Mouse (Mus musculus) granulocyte monocyte progenitor cell, adult 5-6 weeks (primary cell): Measurements from ENCODE around the gene Htr6. TPM values are rescaled to one million over a fixed set of nuclear protein-coding genes. Genes with fewer than 3 reads are reported as not detected.

Source experiments
- ATAC-seq: replicated peaks from 2 replicates; pipeline ENCODE4 v1.8.0; 2016; ENCODE audit warnings: mild to moderate bottlenecking, moderate TSS enrichment, inconsistent platforms; ENCODE audit not compliant: poor library complexity, severe bottlenecking
- total RNA-seq, 2 experiments: library from RNA; stranded (forward) in 1 of 2; stranded (reverse) in 1 of 2; fragments of 200-712, 200-1000 nt in 1 of 2; fragments of >200 nt in 1 of 2; fragmentation: Nextera tagmentation in 1 of 2; gene quantifications; 2 replicates each; pipeline ENCODE4 v1.2.3; 2014 to 2017

The Htr6 gene
- total RNA-seq, 2 experiments from 2014 or later = not detected

DNA sequence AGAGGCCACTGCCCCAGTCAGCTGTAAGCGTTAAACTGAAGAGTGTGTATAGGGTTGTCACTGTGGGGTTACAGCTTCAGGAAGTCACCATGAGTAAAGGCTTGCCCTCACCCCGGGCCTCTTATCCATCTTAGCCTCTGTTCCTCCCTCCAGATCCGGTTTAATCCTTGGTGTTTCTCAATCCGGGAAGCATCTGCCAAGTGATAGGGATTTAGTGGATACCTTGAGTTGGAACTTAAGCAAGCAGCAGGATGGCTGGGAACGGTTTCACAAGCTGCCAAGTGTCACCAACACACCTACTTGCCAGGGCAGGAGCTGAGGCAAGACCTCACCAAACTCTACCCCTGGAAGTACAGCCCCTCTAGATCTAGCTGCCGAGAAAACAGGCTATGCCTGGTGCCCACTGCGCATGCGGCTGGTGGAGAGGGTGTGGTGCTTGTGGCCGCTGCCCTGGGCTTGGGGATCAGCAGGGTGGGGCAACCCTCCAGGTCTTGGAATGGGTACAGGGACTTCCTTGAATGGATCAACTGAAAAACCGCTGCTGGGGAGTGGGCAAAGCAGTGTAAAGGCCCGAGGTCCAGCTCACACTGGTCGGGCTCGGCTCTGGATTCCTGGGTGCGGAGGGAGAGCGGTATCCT, 15.1 kb upstream of the Htr6 start:
- no peak for ATAC-seq

DNA sequence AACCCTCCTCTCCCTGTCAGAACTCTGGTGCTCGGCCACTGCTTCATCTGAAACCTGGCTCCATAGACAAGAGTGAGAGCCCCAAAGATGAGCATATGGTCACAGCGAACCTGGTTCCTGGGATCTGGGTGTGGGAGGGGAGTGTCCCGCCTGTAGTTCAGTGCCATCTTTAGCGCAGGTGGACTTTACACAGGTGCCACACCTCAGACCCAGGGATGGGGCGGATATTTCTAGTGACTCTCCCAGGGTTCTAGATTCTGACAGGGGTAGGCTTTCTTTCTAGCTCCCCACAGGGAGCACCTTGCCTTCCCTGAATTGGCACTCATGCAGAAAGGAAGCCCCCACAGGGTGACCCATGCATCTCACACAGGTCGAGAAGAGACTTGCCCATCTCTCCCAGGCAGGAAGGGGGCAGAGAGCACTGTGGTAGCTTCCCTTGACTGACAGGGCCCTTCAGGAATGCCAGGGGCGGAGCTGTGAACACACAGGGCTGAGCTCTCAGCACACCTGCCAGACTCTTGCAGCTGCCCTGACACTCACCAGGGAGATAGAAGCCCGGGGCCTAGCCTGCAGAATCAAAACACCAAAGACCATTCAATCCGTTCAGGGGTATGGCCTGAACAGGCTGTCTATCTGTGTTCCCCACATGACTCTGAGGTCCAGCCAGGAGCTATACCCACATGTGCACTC, 13.8 kb upstream of the Htr6 start:
- no peak for ATAC-seq

DNA sequence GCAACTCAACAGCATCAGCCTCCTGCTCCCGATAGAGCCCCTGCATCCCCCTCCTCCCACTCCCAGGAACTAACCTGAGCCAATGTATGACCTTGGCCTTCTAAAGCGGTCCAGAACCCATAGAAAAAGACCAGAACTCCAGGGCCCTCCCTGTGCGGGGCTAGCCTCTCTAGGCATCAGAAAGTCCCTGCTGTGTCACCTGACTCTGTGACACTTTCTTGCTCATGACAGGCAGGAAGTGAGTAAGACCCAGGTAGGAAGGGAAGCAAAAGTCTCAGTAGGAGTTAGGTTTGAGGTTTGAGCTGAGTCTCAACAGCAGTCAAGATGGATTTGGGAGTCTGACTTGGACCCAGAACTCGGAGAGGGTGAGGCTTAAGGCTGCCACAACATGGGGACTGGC, 11.6 kb upstream of the Htr6 start:
- no peak for ATAC-seq

DNA sequence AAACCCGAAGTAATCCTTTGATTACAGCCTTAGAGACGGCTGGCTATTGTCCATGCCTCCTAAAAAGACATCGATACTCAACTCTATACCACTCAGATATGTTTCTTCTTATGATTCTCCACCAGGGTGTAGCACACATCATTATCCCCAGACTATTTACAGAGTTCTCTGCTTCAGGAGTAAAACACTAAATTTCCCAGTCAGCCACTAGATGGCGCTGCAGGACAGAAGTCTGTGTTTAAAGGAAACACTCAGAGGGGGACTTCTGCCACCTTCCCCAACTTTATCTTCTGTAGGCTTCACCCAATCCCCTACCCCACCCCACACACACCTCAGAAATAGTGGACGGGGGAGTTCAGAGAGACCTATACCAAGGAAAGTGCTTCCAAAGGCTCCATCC, 10.7 kb upstream of the Htr6 start:
- ATAC-seq = peak; percentile 54

DNA sequence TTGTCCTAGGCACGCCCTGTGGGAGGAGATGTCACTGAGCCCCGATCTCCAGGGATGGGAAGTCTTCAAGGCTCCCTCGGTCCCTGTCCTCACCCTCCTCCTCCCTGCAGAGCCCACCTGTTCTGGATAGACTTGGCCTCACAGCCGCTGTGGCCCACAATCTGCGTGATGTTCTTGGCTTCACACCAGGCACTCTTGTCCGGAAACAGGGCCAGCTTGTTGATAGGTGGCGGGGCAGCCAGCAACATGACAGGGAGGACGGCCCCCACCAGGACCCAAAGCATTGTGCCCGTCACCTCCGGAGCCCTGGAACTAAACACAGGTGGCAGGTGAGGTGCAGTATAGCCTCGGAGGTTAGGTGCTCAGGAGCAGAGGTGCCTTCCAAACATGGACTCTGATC, 10.0 kb upstream of the Htr6 start:
- ATAC-seq = no peak

DNA sequence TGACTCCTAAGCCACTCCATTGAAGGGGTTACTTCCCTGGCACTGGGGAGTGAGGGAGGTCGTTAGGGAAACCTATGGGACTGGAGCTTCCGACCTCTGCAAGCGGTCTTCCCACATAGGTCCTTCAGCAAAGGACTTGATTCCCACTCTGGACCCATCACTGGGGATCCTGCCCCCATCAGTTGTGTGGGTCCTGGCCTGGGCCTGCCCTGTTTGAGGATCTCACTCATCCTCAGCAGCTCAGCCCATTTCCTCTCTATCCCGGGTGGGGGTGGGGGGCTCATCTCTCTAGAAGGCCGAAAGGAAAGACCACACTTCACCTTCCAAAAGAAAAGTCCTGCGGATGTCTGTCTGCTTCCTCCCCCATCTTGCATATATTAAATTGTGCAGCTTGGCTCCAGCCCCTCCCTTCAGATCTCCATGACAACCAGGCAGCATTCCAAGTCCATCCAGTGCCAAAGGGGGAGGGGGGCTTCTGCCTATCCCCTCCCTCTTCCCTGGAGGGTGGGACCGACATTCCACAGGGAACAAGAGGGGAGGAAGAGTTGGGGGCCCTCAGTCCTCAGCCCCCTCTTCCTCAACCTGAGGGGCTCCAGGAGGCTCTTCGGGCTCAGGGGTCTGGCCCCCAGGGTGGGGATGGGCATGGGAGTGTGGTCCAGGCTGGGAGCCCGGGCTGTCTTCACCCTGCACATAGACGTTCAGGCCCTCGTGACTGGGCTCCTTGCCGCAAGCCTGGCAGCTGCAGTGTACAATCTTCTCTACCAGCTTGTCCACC, 7.6 kb upstream of the Htr6 start:
- ATAC-seq = no peak

DNA sequence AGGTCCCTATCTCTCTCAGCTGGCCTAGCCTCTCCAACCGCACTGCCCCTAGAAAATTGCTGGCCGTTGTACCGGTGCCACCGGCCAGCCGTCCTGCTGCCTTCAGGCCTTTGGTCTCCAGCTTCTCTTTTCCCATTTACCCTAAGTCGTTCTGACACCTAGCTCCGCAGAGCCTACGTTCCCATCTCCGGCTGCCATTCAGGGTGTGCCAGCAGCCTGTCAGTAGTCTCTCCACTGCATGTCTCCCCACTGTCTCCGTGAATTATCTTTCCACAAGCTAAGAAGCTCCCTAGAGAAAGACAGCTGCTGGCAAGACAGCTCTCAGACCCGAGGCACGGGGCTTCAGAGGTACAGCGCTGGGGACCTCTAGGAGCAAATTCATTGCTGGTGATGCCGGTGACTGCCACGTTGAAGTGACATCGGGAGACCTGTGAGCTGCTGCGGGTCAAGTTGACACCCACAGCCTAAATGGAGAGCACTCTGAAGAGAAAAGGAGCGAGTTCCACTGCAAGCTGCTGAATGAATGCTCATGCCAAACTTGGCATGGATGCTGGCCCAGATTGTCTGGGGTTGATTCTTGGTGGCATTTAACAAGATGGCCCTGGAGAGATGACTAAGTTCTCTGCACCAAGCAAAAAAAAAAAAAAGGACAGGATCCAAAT, 6.0 kb upstream of the Htr6 start:
- no peak for ATAC-seq

DNA sequence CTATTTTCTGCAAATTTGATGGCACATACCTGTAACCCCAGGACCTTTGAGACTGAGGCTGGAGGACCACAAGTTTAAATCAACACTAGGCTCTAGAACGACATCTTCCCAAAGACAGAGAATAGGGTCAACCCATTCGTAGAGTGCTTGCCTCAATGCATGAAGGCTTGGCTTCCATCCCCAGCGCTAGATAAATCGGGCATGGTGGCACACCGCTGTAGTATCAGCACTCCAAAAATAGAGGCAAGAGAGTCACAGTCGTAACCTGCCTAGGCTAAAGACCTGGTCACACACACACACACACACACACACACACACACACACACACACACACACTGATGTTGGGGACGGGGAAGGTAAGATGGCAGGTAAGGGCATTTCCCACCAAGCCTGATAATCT, 4.9 kb upstream of the Htr6 start:
- no peak for ATAC-seq

DNA sequence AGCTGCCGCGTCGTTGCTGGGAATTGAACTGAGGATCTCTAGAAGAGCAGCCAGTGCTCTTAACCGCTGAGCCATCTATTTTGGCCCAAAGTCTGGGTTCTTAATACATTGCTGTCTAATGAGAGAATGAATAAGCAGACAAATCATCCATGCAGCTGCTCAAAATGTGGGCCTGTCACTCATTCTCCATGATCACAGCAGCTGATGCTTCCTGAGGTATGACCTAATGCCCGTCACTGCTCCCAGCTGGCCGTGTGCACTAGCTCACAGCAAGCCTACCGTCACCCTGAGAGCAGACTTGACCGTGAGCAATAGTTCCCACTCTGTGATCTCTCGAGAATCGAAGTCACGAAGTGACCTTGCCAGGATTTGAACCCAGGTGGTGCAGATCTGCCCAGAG, 4.1 kb upstream of the Htr6 start:
- ATAC-seq = no peak

DNA sequence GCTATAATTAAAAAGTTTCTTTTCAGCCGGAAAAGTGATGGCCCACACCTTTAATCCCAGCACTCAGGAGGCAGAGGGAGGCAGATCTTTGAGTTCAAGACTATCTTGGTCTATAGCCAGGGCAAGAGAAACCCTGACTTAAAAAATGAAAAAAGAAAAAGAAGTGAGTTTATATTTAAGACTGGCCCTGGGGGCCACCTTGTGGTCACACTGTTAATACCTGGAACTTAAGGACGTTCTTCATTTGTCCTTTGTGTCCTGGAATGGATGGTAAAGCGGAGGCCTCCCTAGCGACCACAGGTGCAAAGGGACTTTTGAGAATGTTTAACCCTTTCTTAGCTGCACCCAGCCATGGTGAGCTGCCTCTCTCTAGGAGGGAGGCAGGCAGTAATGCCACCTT, 3.4 kb upstream of the Htr6 start:
- ATAC-seq = no peak; the same call in 1 of the 2 replicates

DNA sequence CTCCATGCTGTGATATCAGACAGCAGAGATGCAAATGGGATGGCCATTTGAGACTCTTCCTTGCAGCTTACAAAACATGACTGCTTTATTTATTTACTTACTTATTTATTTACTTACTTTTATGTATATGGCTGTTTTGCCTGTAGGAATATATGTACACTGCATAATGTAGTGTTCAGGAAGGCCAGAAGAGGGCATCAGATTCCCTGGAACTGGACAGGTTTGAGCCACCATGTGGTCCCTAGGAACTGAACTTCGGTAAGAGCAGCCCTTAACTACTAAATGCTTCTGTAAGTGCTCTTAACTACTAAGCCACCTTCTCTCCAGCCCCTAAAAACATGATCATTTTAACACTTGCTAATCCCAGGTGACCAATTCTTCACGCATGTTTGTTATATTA, 2.9 kb upstream of the Htr6 start:
- ATAC-seq = peak; percentile 50; the same call in 1 of the 2 replicates

DNA sequence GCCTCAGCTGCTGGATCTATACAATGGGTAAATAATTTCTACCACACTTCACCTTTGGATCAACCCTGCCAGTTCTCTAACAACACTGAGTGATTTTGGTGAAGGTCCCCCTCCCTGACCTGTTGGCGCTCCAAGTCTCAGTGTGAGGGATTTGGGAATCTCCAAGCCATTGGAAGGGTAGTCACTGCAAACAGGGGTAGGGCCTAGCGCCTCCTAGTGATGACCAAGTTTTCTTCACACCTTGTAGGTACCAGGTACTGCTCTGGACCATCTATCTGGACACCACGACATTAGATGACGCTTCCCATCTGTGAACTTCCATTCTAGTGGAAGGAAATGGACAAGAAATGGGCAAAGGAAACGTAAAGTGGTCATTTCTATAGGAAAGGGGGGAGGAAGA, 545 bp upstream of the Htr6 start:
- no peak for ATAC-seq

DNA sequence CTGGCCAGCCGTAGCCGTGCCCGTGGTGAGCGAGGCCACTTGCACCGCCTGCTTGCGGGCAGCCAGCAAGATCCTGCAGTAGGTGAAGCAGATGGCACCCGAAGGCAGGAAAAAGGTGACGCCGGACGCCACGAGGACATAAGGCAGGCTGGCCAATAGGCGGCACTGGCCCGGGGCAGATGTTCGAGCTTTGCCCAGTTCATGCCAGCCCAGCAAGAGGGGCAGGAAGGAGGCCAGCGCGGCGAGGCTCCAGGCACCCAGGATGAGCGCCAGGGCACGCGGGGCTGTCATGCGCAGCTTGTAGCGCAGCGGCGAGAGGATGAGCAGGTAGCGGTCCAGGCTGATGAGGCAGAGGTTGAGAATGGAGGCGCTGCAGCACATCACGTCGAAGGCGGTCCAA, 1.3 kb downstream of the Htr6 start:
- 0 out of 2 replicates have a peak, but pooled peaks have one; percentile 15 for ATAC-seq

DNA sequence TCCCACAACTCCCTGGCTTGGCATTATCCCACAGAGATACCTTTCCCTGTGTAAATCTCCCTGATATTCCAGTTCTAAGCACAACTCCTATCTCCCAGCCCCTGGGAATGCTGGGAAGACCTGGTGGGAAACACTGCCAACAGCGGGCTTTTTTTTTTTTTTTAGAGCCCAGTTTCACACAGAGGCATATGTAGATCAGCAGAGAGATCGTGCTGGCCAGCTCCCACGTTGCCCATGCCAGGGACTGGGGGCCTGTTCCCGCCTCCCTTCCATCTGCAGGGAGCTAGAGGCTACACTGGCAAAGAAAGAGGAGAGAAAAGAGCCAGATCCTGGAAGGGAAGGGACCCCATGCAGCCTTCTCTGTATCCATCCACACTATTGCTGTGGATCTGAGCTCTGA, 7.1 kb downstream of the Htr6 start:
- no peak for ATAC-seq

DNA sequence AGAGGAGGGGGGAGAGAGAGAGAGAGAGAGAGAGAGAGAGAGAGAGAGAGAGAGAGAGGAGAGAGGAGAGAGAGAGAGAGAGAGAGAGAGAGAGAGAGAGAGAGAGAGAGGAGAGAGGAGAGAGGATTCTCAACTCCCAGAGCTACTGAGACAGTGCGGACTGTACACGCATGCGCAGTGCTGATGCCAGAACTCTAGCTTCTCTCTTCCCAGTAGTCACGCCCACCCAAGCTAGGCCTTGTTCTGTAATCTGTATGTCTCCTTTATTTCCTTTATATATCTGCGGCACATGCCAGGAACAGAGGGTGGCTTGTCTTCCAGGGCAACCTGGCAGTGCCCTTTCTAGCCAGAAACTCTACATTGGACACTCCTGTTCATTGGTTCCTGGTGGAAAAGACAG, 10.5 kb downstream of the Htr6 start:
- ATAC-seq = no peak

DNA sequence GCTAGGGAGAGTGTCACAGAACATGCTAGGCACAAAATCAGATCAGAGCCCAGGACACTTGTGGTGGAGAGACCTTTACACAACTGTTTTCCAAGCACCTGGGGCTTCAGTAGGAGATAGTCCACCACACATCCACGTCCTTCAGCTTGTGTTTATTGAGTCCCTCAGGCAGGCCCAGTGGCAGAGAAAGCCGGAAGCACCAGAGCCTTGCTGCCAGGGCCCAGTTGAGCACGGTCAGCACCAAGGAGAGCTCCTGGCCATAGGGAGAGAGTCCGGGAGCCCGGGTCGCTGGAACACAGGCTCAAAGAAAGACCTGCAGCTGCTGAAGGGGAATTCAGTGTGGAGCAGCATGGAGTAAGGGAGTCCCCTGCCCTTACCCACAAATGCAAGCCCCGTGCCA, 15.8 kb downstream of the Htr6 start:
- peak; percentile 44 for ATAC-seq

DNA sequence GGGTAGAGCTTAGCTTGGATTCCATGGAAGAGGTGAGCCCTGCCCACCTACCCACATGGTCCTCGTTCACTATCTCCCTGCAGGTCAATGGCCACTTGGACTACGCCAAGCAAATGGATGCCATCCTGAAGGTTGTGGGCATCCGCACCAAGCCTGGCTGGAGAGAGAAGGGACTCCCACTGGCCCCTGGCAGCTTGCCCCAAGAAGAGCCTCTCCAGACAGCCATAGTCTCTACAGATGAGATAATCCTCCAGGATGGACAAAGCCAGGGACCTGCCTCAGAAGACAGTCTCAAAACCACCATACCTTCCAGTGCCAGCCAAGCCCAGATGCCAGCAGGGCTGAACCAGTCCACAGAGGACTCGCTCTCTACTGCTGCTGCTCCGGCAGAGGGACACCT, 17.3 kb downstream of the Htr6 start:
- ATAC-seq = no peak

DNA sequence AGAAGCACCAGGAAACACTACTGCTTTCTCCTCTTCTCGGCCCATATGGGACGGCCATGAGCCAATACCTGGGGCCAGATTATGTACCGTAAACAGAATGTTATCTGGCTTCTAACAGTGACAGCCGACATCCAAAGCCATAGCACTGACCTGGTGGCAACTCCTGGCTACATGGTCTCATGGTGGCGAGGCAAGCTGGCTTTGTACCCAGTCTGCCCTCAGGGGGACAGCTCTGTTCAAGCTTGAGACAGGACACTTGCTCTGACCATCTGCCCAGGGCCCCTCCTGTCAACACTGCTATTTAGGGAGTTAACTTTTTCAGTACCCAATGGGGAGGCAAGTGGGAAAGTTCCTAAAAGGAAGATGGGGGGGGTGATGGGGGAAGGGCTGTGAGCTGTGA, 18.1 kb downstream of the Htr6 start:
- ATAC-seq = no peak

DNA sequence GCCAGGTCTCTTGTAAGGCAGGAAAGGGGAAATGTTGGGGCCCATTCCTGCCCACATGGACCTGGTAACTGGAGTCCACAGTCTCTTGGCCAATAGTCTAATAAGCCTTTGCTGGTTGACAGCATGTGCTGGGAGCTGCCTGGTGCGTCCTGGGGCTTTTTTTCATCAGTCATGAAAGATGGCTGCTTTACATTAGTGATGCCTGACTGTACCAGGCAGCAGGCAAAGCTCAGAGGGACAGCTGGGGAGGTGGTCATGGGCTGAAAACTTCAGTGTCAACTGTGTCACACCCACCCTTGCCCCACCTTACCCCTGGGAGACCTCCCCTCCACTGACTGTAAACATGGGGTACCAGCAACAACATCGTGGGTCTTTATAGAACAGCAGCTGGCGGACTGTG, 19.6 kb downstream of the Htr6 start:
- no peak for ATAC-seq

DNA sequence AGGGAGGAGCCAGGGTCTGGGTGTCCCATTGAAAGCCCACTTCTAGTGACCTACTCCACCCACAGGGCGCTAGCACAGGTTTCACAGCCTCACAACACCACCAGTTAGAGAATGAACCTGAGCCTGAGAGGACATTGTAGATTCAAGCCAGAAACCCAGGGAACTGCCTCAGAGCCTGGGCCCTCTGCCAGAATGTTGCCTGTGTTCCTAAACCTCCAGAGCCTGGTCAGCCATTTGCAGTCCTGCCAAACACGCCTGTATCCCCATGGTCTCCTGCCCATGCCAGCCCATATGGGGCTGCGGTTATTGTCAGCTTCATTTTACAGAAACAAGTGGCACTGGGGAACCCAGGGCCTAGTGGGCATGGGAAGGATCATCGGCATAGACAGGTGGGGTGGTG, 20.0 kb downstream of the Htr6 start:
- no peak for ATAC-seq

DNA sequence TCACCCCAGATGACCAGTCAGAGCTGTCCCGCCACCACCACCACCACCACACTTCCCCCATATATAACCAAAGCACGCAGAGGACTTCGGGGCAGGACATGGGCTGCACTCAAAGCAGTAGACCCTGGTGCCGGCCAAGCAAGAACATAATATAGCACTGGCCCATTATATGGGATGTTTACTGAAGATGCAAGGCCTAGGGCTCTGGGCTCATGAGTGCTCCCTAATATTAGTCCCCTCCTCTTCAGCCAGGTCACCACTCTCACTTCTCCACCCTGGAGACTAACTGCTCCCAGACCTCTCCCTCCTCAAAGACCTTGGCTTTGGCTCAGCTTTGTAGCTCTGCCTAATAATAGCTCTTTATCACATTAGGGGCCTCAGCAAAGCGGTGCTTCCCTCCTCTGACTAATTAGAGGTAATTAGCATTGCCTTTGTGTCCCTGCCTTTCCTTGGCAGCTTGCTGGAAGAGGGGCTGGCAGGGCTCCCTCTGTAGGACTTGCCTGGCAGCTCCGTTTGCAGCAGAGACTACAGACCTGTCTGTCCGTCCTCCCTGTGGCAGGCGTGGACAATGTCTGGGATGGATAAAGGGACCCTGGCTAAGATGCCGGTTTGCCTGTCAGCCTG, 21.0 kb downstream of the Htr6 start:
- no peak for ATAC-seq
